Comparison of ENCODE assay signal across 8 mouse cellular contexts in the genomic region with DNA sequence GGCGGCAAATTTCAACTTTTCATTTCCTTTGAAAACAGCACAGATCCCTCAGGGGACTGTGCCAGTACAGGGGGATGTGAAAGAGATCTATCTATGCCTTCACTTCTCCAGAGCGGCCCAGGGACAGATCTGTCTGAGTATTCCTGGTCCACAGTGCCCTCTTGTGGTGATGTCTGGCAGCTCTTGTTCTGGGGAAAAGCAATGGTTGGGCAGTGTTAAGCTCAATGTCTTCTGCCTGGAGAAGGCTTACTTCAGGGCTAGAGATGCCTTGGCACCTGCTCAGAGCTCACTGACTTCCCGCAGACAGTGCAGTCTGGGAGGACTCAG. TPM values are rescaled to one million over a fixed set of nuclear protein-coding genes. Genes with fewer than 3 reads are reported as not detected.
DNase-seq lines count a peak whose midpoint lies in the region; ATAC-seq and TF ChIP-seq lines count a peak whose summit lies in the region.

No protein-coding gene starts in this region.

- TF ChIP-seq CTCF in C2C12 (IDR thresholded peaks at IDR 0.05; ENCODE audit: control insufficient read depth, insufficient read depth, insufficient read length) = peak; percentile 82
- peak; percentile 93 for TF ChIP-seq CTCF in kidney, postnatal 0 days (IDR thresholded peaks at IDR 0.05; ENCODE audit: low read depth)

- no peaks in the 10 kb centered on the region for H3K79me3 ChIP-seq in C2C12 (ENCODE audit: low read depth)

- H3K36me3 ChIP-seq in C2C12 (ENCODE audit: control insufficient read depth, insufficient read depth) = peaks cover 27% of the 10 kb centered on the region
- peaks cover 65% of the 10 kb centered on the region for H3K36me3 ChIP-seq in heart, embryonic 12.5 days
- peaks cover 42% of the 10 kb centered on the region for H3K36me3 ChIP-seq in kidney, postnatal 0 days (ENCODE audit: insufficient read depth, low read length)
- peaks cover 21% of the 10 kb centered on the region; the same call in 1 of the 2 replicates for H3K36me3 ChIP-seq in liver, embryonic 11.5 days (ENCODE audit: control insufficient read depth, insufficient read depth, low read length)
- peaks cover 32% of the 10 kb centered on the region for H3K36me3 ChIP-seq in stomach, embryonic 14.5 days (ENCODE audit: control insufficient read depth, insufficient read depth, low read length)

- H3K4me2 ChIP-seq in heart, embryonic 12.5 days = no peak overlapping the region
- H3K4me2 ChIP-seq in kidney, postnatal 0 days (ENCODE audit: low read length) = no peak overlapping the region
- no peak overlapping the region for H3K4me2 ChIP-seq in liver, embryonic 11.5 days
- no peak overlapping the region for H3K4me2 ChIP-seq in stomach, embryonic 14.5 days (replicated peaks; ENCODE audit: low read depth, low read length)

- H3K27ac ChIP-seq in heart, embryonic 12.5 days (ENCODE audit: poor library complexity, severe bottlenecking) = no peak overlapping the region
- H3K27ac ChIP-seq in kidney, postnatal 0 days = no peak overlapping the region
- H3K27ac ChIP-seq in liver, embryonic 11.5 days (ENCODE audit: low read depth, low read length) = no peak overlapping the region
- no peak overlapping the region for H3K27ac ChIP-seq in stomach, embryonic 14.5 days (ENCODE audit: low read length)

- no peak overlapping the region for H3ac ChIP-seq in C2C12 (ENCODE audit: control insufficient read depth, insufficient read length, low read depth)

- H3K27me3 ChIP-seq in C2C12 (ENCODE audit: control insufficient read depth, insufficient read depth, insufficient read length) = no peaks in the 10 kb centered on the region
- no peaks in the 10 kb centered on the region for H3K27me3 ChIP-seq in heart, embryonic 12.5 days (replicated peaks)
- no peaks in the 10 kb centered on the region for H3K27me3 ChIP-seq in kidney, postnatal 0 days (ENCODE audit: insufficient read depth, low read length)
- no peaks in the 10 kb centered on the region for H3K27me3 ChIP-seq in liver, embryonic 11.5 days (replicated peaks; ENCODE audit: control insufficient read depth, insufficient read depth, low read length)
- no peaks in the 10 kb centered on the region for H3K27me3 ChIP-seq in stomach, embryonic 14.5 days (ENCODE audit: control insufficient read depth, insufficient read depth, low read length)

- H3K4me3 ChIP-seq in C2C12 (ENCODE audit: insufficient read depth, poor library complexity, severe bottlenecking) = no peak overlapping the region
- H3K4me3 ChIP-seq in heart, embryonic 12.5 days = no peak overlapping the region
- H3K4me3 ChIP-seq in kidney, postnatal 0 days (replicated peaks; ENCODE audit: low read depth, low read length) = no peak overlapping the region
- no peak overlapping the region for H3K4me3 ChIP-seq in liver, embryonic 11.5 days (ENCODE audit: low read depth, low read length)
- no peak overlapping the region for H3K4me3 ChIP-seq in stomach, embryonic 14.5 days (ENCODE audit: low read depth, low read length)

- no peaks in the 10 kb centered on the region for H3K4me1 ChIP-seq in heart, embryonic 12.5 days (replicated peaks)
- no peaks in the 10 kb centered on the region for H3K4me1 ChIP-seq in kidney, postnatal 0 days (replicated peaks; ENCODE audit: insufficient read depth, low read length)
- 0 out of 2 replicates have a peak, but pooled peaks cover 4% of the 10 kb centered on the region for H3K4me1 ChIP-seq in liver, embryonic 11.5 days (replicated peaks; ENCODE audit: control insufficient read depth, insufficient read depth, low read length)
- H3K4me1 ChIP-seq in stomach, embryonic 14.5 days (ENCODE audit: control insufficient read depth, insufficient read depth, low read length) = no peaks in the 10 kb centered on the region

- peak; percentile 93 for DNase-seq in brain, adult 2 months (ENCODE audit: low read depth, low spot score)
- DNase-seq in kidney, postnatal 0 days (ENCODE audit: low spot score) = peak; percentile 94
- DNase-seq in liver, embryonic 11.5 days (ENCODE audit: low spot score) = peak; percentile 72
- DNase-seq in natural killer cell, adult 2 months (ENCODE audit: low spot score in 2 of 2) = peak; percentile 71 to 88

- H3K9me3 ChIP-seq in heart, embryonic 12.5 days (replicated peaks) = no peaks in the 10 kb centered on the region
- no peaks in the 10 kb centered on the region for H3K9me3 ChIP-seq in kidney, postnatal 0 days (replicated peaks; ENCODE audit: low read length)
- no peaks in the 10 kb centered on the region for H3K9me3 ChIP-seq in liver, embryonic 11.5 days (ENCODE audit: control insufficient read depth, low read length)
- no peaks in the 10 kb centered on the region for H3K9me3 ChIP-seq in stomach, embryonic 14.5 days (ENCODE audit: control insufficient read depth, low read depth, low read length)

- no peak overlapping the region for H3K9ac ChIP-seq in heart, embryonic 12.5 days
- H3K9ac ChIP-seq in kidney, postnatal 0 days (ENCODE audit: low read depth, low read length) = no peak overlapping the region
- H3K9ac ChIP-seq in liver, embryonic 11.5 days (ENCODE audit: low read depth, low read length) = no peak overlapping the region
- H3K9ac ChIP-seq in stomach, embryonic 14.5 days (replicated peaks; ENCODE audit: low read depth, low read length) = no peak overlapping the region

- ATAC-seq in erythroblast, adult 5-6 weeks (replicated peaks; ENCODE audit: low FRiP score, poor library complexity, severe bottlenecking) = peak; percentile 80
- ATAC-seq in heart, embryonic 12.5 days (ENCODE audit: insufficient number of reproducible peaks, low FRiP score) = peak; percentile 64
- peak; percentile 74 for ATAC-seq in kidney, postnatal 0 days (replicated peaks; ENCODE audit: low FRiP score, low read depth)
- ATAC-seq in liver, embryonic 11.5 days (replicated peaks; ENCODE audit: low FRiP score) = peak; percentile 76
- peak; percentile 67; the same call in 1 of the 2 replicates for ATAC-seq in stomach, embryonic 14.5 days (ENCODE audit: insufficient number of reproducible peaks, insufficient read depth, low FRiP score, low read depth)

- WGBS in heart, embryonic 12.5 days = 12% methylated on average over 3 of the region's 3 CpGs
- 7% methylated on average over 3 of the region's 3 CpGs for whole genome bisulfite sequencing in kidney, postnatal 0 days
- 13% methylated on average over 3 of the region's 3 CpGs for WGBS in liver, embryonic 11.5 days
- WGBS in stomach, embryonic 14.5 days = 6% methylated on average over 3 of the region's 3 CpGs

- H3K79me2 ChIP-seq in C2C12 (ENCODE audit: control insufficient read depth, insufficient read depth) = no peaks in the 10 kb centered on the region

TF ChIP-seq in C2C12, 6 proteins besides CTCF, POLR2A, EP300 and RAD21:
- TF ChIP-seq MYOD1 (IDR thresholded peaks at IDR 0.05; ENCODE audit: control insufficient read depth, insufficient read length, low read depth) = no peak
- no peak for TF ChIP-seq FOSL1 (IDR thresholded peaks at IDR 0.05; ENCODE audit: insufficient read depth, low read length, poor library complexity, severe bottlenecking)
- TF ChIP-seq USF1 (IDR thresholded peaks at IDR 0.05; ENCODE audit: low read depth) = no peak
- TF ChIP-seq CEBPB (IDR thresholded peaks at IDR 0.05; ENCODE audit: low read depth) = no peak
- TF ChIP-seq MAX (IDR thresholded peaks at IDR 0.05) = no peak
- no peak for TF ChIP-seq MYOG (IDR thresholded peaks at IDR 0.05; ENCODE audit: control insufficient read depth, extremely low read depth, insufficient read length)

RNA-seq across cellular contexts. Expression of a gene that starts 17.8 kb away (rescaled TPM):
- polyA plus RNA-seq in C2C12 (2012; fragmentation: generic; extraction: Trizol) = 13.4 TPM
- 1.2 and 2.5 TPM in 2 replicates for total RNA-seq in erythroblast, adult 5-6 weeks (2015; ENCODE audit: low replicate concordance)
- total RNA-seq in erythroblast, adult 5-6 weeks (2017; ENCODE audit: low replicate concordance) = 2.1 and 2.7 TPM in 2 replicates
- 12.1 and 12.3 TPM in 2 replicates for polyA plus RNA-seq in heart, embryonic 12.5 days (2016; fragmentation: Nextera tagmentation; extraction: Ambion mirVana)
- 14.0 and 17.1 TPM in 2 replicates for polyA plus RNA-seq in kidney, postnatal 0 days (2015; fragmentation: Nextera tagmentation; extraction: Ambion mirVana)
- 9.7 and 9.8 TPM in 2 replicates for polyA plus RNA-seq in liver, embryonic 11.5 days (2014; fragmentation: Nextera tagmentation; extraction: Ambion mirVana)
- 17.6 and 21.0 TPM in 2 replicates for polyA plus RNA-seq in stomach, embryonic 14.5 days (2014; fragmentation: Nextera tagmentation; extraction: Ambion mirVana)

RNA-seq across cellular contexts. Expression of a gene that starts 42.7 kb away (rescaled TPM):
- polyA plus RNA-seq in C2C12 (2012; fragmentation: generic; extraction: Trizol) = 5.1 TPM
- total RNA-seq in erythroblast, adult 5-6 weeks (2015; ENCODE audit: low replicate concordance) = 8.2 and 8.6 TPM in 2 replicates
- 9.8 and 10.1 TPM in 2 replicates for total RNA-seq in erythroblast, adult 5-6 weeks (2017; ENCODE audit: low replicate concordance)
- 11.5 and 12.0 TPM in 2 replicates for polyA plus RNA-seq in heart, embryonic 12.5 days (2016; fragmentation: Nextera tagmentation; extraction: Ambion mirVana)
- 10.9 and 12.0 TPM in 2 replicates for polyA plus RNA-seq in kidney, postnatal 0 days (2015; fragmentation: Nextera tagmentation; extraction: Ambion mirVana)
- polyA plus RNA-seq in liver, embryonic 11.5 days (2014; fragmentation: Nextera tagmentation; extraction: Ambion mirVana) = 23.0 and 24.5 TPM in 2 replicates
- polyA plus RNA-seq in stomach, embryonic 14.5 days (2014; fragmentation: Nextera tagmentation; extraction: Ambion mirVana) = 13.9 and 15.0 TPM in 2 replicates

RNA-seq across cellular contexts. Expression of a gene that starts 45.9 kb away (rescaled TPM):
- 29.3 TPM for polyA plus RNA-seq in C2C12 (2012; fragmentation: generic; extraction: Trizol)
- total RNA-seq in erythroblast, adult 5-6 weeks (2015; ENCODE audit: low replicate concordance) = 35.5 and 43.7 TPM in 2 replicates
- 39.9 and 41.3 TPM in 2 replicates for total RNA-seq in erythroblast, adult 5-6 weeks (2017; ENCODE audit: low replicate concordance)
- polyA plus RNA-seq in heart, embryonic 12.5 days (2016; fragmentation: Nextera tagmentation; extraction: Ambion mirVana) = 38.8 and 40.7 TPM in 2 replicates
- polyA plus RNA-seq in kidney, postnatal 0 days (2015; fragmentation: Nextera tagmentation; extraction: Ambion mirVana) = 44.9 and 46.9 TPM in 2 replicates
- polyA plus RNA-seq in liver, embryonic 11.5 days (2014; fragmentation: Nextera tagmentation; extraction: Ambion mirVana) = 34.7 and 38.4 TPM in 2 replicates
- polyA plus RNA-seq in stomach, embryonic 14.5 days (2014; fragmentation: Nextera tagmentation; extraction: Ambion mirVana) = 45.3 and 51.2 TPM in 2 replicates
